Mouse (Mus musculus) midbrain, embryonic 11.5 days (tissue): Measurements from ENCODE around the gene Nmral1. TPM values are rescaled to one million over a fixed set of nuclear protein-coding genes. Genes with fewer than 3 reads are reported as not detected.

ENCODE experiments used
- ATAC-seq: fragments of 200-750 bp; cut with Nextera tagmentation; 2 replicates; pipeline ENCODE4 v1.8.0; 2017; ENCODE audit warnings: moderate TSS enrichment, moderate library complexity; ENCODE audit not compliant: low FRiP score
- DNase-seq: peaks from one replicate; pipeline ENCODE4 v3.0.0; 2015; ENCODE audit warnings: low spot score; ENCODE audit errors: missing footprints
- H3K27ac ChIP-seq: fragments of 300-500 bp; sonication (generic); 2 replicates; pipeline ENCODE4 v1.5.1; 2014; ENCODE audit warnings: low read depth, low read length
- H3K27me3 ChIP-seq: fragments of 300-500 bp; sonication (generic); 2 replicates; pipeline ENCODE4 v1.6.1; 2014; ENCODE audit warnings: mild to moderate bottlenecking, low read length, moderate library complexity, mixed read lengths; ENCODE audit not compliant: control insufficient read depth, insufficient read depth
- H3K36me3 ChIP-seq: fragments of 300-500 bp; sonication (generic); 2 replicates; pipeline ENCODE4 v1.6.1; 2014; ENCODE audit warnings: mild to moderate bottlenecking, low read length, moderate library complexity, mixed read lengths; ENCODE audit not compliant: control insufficient read depth, insufficient read depth
- H3K4me1 ChIP-seq: fragments of 300-500 bp; sonication (generic); 2 replicates; pipeline ENCODE4 v1.6.1; 2014; ENCODE audit warnings: low read length; ENCODE audit not compliant: control insufficient read depth, insufficient read depth
- H3K4me2 ChIP-seq: fragments of 300-500 bp; sonication (generic); 2 replicates; pipeline ENCODE4 v1.6.1; 2014; ENCODE audit warnings: mild to moderate bottlenecking, moderate library complexity
- H3K4me3 ChIP-seq: fragments of 300-500 bp; sonication (generic); 2 replicates; pipeline ENCODE4 v1.5.1; 2014; ENCODE audit warnings: low read depth, low read length
- H3K9ac ChIP-seq: fragments of 300-500 bp; sonication (generic); 2 replicates; pipeline ENCODE4 v1.6.1; 2014; ENCODE audit warnings: low read length
- H3K9me3 ChIP-seq: fragments of 300-500 bp; sonication (generic); 2 replicates; pipeline ENCODE4 v1.6.1; 2016; ENCODE audit warnings: low read length; ENCODE audit not compliant: control insufficient read depth
- WGBS: fragments of 180-500 bp; shearing (Covaris S2); extraction: QIAGEN DNeasy Blood & Tissue Kit; methylation state at CpG from one replicate; pipeline ENCODE4 v1.1.7; 2014; 5-methylcytosine and 5-hydroxymethylcytosine counted together
- polyA plus RNA-seq: library from polyadenylated mRNA; unstranded; fragments of >200 nt; fragmentation: Nextera tagmentation; extraction: Ambion mirVana; gene quantifications from 2 replicates; pipeline ENCODE4 v1.2.1, GENCODE M21; 2014

Nmral1 gene
- polyA plus RNA-seq, 1 experiment from 2014 or later = 191 TPM

- H3K9ac ChIP-seq = no peak overlapping the region
- ATAC-seq (no peak), DNase-seq (peak; percentile 60)
- peaks cover 9% of the 10 kb centered on the region for H3K4me1 ChIP-seq
- H3K9me3 ChIP-seq = no peaks in the 10 kb centered on the region
- H3K36me3 ChIP-seq = no peaks in the 10 kb centered on the region
- no peak overlapping the region for H3K4me2 ChIP-seq
- H3K4me3 ChIP-seq = no peak overlapping the region
- H3K27me3 ChIP-seq = no peaks in the 10 kb centered on the region
- H3K27ac ChIP-seq = no peak overlapping the region
- WGBS = 95% methylated on average over 5 of the region's 5 CpGs
These were observed 42.3 kb downstream of the Nmral1 start for GRCm38 (mm10) chr16:4676836-4677235.

- DNase-seq (peak; percentile 65), ATAC-seq (no peak)
- Histone ChIP-seq H3K4me1 (peaks cover 6% of the 10 kb centered on the region), H3K4me2 (no peak overlapping the region), H3K36me3 (no peaks in the 10 kb centered on the region), H3K4me3 (no peak overlapping the region), H3K9me3 (no peaks in the 10 kb centered on the region), H3K27me3 (no peaks in the 10 kb centered on the region), H3K27ac (no peak overlapping the region), H3K9ac (no peak overlapping the region)
- 84% methylated on average over 4 of the region's 4 CpGs for WGBS
These were observed 45.1 kb downstream of the Nmral1 start for GRCm38 (mm10) chr16:4674091-4674490.

- no peaks in the 10 kb centered on the region for H3K4me1 ChIP-seq
- WGBS = 82% methylated on average over 5 of the region's 5 CpGs
- no peaks in the 10 kb centered on the region for H3K27me3 ChIP-seq
- H3K36me3 ChIP-seq = no peaks in the 10 kb centered on the region
- no peaks in the 10 kb centered on the region for H3K9me3 ChIP-seq
- no peak overlapping the region for H3K4me2 ChIP-seq
- no peak overlapping the region for H3K27ac ChIP-seq
- H3K9ac ChIP-seq = no peak overlapping the region
- ATAC-seq (no peak), DNase-seq (peak; percentile 19)
- H3K4me3 ChIP-seq = no peak overlapping the region
These were observed 48.8 kb downstream of the Nmral1 start for GRCm38 (mm10) chr16:4670317-4670716.

GRCm38 (mm10) chr16:4667190-4667808 is 51.9 kb downstream of the Nmral1 start:
- DNase-seq = peak; percentile 99
- no peaks in the 10 kb centered on the region for H3K27me3 ChIP-seq
- WGBS = 29% methylated on average over 3 of the region's 3 CpGs
- no peaks in the 10 kb centered on the region for H3K4me1 ChIP-seq
- H3K36me3 ChIP-seq = no peaks in the 10 kb centered on the region
- no peaks in the 10 kb centered on the region for H3K9me3 ChIP-seq
- no peak overlapping the region for H3K4me3 ChIP-seq
- H3K27ac ChIP-seq = no peak overlapping the region
- no peak overlapping the region for H3K9ac ChIP-seq
- peak; percentile 83; the same call in 1 of the 2 replicates for ATAC-seq
- no peak overlapping the region for H3K4me2 ChIP-seq

- WGBS = 98% methylated on average over 2 of the region's 2 CpGs
- no peak overlapping the region for H3K9ac ChIP-seq
- no peaks in the 10 kb centered on the region; the same call in 1 of the 2 replicates for H3K36me3 ChIP-seq
- no peak overlapping the region for H3K4me2 ChIP-seq
- no peak overlapping the region for H3K4me3 ChIP-seq
- no peak for DNase-seq
- H3K27ac ChIP-seq = no peak overlapping the region
- no peaks in the 10 kb centered on the region for H3K9me3 ChIP-seq
- H3K4me1 ChIP-seq = no peaks in the 10 kb centered on the region
- ATAC-seq = no peak
- no peaks in the 10 kb centered on the region for H3K27me3 ChIP-seq
These were observed 53.4 kb downstream of the Nmral1 start for GRCm38 (mm10) chr16:4665726-4666125.

GRCm38 (mm10) chr16:4663806-4664205 is 55.4 kb downstream of the Nmral1 start:
- Histone ChIP-seq H3K4me1 (peaks cover 4% of the 10 kb centered on the region; the same call in 1 of the 2 replicates), H3K36me3 (no peaks in the 10 kb centered on the region; the same call in 1 of the 2 replicates), H3K27ac (no peak overlapping the region), H3K4me2 (no peak overlapping the region), H3K9ac (no peak overlapping the region), H3K4me3 (no peak overlapping the region), H3K9me3 (no peaks in the 10 kb centered on the region), H3K27me3 (no peaks in the 10 kb centered on the region)
- WGBS = 74% methylated on average over 2 of the region's 2 CpGs
- DNase-seq = peak; percentile 17
- ATAC-seq = no peak

GRCm38 (mm10) chr16:4661605-4662004 is 57.6 kb downstream of the Nmral1 start:
- DNase-seq = peak; percentile 76
- no peak overlapping the region for H3K9ac ChIP-seq
- no peaks in the 10 kb centered on the region for H3K27me3 ChIP-seq
- no peak overlapping the region for H3K4me3 ChIP-seq
- WGBS = 72% methylated on average over 2 of the region's 2 CpGs
- no peak for ATAC-seq
- no peak overlapping the region for H3K4me2 ChIP-seq
- H3K9me3 ChIP-seq = no peaks in the 10 kb centered on the region
- H3K36me3 ChIP-seq = no peaks in the 10 kb centered on the region; the same call in 1 of the 2 replicates
- no peak overlapping the region for H3K27ac ChIP-seq
- peaks cover 4% of the 10 kb centered on the region; the same call in 1 of the 2 replicates for H3K4me1 ChIP-seq

Other genes starting within 250 kb of the Nmral1 start
- 20.0 and 20.9 TPM in 2 replicates for gene Srl, start 177.5 kb downstream of the Nmral1 start, polyA plus RNA-seq
- gene Tfap4, start 159.5 kb downstream of the Nmral1 start, polyA plus RNA-seq = 18.2 and 18.9 TPM in 2 replicates
- gene Glis2, start 124.6 kb downstream of the Nmral1 start, polyA plus RNA-seq = 16.6 and 27.2 TPM in 2 replicates
- 97.1 and 99.1 TPM in 2 replicates for gene Pam16, start 94.4 kb downstream of the Nmral1 start, polyA plus RNA-seq
- gene Vasn, start 79.4 kb downstream of the Nmral1 start, polyA plus RNA-seq = 6.1 and 7.0 TPM in 2 replicates
- 53.4 and 57.0 TPM in 2 replicates for gene Dnaja3, start 79.4 kb downstream of the Nmral1 start, polyA plus RNA-seq
- 13.6 TPM in 2 replicates for gene Coro7, start 39.6 kb downstream of the Nmral1 start, polyA plus RNA-seq
- gene Hmox2, start 7.0 kb upstream of the Nmral1 start, polyA plus RNA-seq = 82.2 and 82.7 TPM in 2 replicates
- gene Cdip1, start 70.9 kb upstream of the Nmral1 start, polyA plus RNA-seq = 85.7 and 85.8 TPM in 2 replicates
- gene 4930562C15Rik, start 116.1 kb upstream of the Nmral1 start, polyA plus RNA-seq = 0.29 TPM in 1 of 2 replicates, not detected in the other
- gene Ubald1, start 161.0 kb upstream of the Nmral1 start, polyA plus RNA-seq = 22.1 and 22.2 TPM in 2 replicates
- gene Mgrn1, start 166.9 kb upstream of the Nmral1 start, polyA plus RNA-seq = 63.8 and 66.9 TPM in 2 replicates
- 120 and 132 TPM in 2 replicates for gene Nudt16l1, start 219.4 kb upstream of the Nmral1 start, polyA plus RNA-seq
- 39.8 and 42.4 TPM in 2 replicates for gene Anks3, start 244.8 kb upstream of the Nmral1 start, polyA plus RNA-seq